Mouse (Mus musculus) heart, adult 8-10 months (tissue): Measurements from ENCODE around the gene Dscam. TPM values are rescaled to one million over a fixed set of nuclear protein-coding genes. Genes with fewer than 3 reads are reported as not detected.

Experiments used
- DNase-seq: peaks from one replicate; pipeline ENCODE4 v3.0.0; 2022; ENCODE audit warnings: low spot score
- total RNA-seq, 4 experiments: library from RNA; stranded (reverse); gene quantifications; 2 replicates each; pipeline ENCODE4 v1.2.4; 2022

The Dscam gene
- total RNA-seq, 4 experiments from 2014 or later, result not detected

DNA sequence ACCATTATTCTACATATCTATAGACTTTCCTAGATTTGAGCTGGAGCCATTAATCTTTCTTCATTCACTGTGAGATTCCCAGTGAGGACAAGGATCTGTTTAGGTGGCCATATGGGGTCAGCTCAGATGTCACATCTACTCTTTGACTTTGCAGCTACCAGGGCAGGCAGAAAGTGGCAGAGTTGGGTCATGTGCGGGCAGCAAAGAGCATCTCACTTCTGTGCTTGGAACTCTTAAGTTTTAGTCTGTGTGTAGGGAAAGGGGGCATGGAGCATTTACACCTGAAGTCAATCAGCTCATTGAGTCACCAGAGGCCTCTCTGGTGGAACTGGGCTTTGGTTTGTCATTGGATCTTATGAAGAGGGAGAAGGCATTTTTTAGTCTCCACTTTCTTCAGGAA, 612.2 kb downstream of the Dscam start:
- no peak for DNase-seq

DNA sequence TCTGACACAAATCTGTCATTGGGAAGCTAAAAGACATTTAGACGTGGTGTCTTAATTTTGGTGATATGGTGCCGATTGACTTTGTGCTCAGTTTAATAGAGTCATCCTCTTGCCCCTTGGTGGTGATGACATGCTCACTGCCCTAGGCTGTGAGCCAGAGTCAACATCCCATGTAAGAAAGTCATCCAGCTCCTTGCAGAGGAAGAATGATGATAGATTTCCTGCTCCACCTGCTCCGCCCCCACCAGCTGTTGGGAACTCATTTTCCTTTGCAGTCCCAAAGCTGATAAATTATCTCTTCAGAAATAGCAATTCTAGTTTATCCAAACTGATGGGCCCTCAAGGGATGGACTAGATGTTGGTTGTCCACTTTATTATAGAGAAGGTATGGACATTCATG, 613.9 kb downstream of the Dscam start:
- no peak for DNase-seq

DNA sequence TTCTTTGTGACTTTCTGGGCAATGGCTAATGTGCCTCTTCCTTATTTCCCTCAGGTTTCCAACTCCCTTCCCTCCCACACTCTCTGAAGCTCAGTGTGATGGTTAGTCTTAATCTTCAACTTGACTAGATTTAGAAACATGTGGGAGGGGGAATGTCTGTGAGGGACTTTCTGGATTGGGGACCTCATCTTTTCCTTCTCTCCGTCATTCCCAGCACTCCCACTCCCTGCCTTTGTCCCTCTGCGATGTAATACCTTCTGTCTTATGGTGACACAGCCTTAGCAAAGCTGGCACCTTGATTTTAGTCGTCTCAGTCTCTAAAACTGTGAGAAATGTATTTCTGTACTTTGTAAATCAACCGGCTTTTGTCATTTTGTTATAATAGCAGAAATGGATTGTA, 615.1 kb downstream of the Dscam start:
- no peak for DNase-seq

DNA sequence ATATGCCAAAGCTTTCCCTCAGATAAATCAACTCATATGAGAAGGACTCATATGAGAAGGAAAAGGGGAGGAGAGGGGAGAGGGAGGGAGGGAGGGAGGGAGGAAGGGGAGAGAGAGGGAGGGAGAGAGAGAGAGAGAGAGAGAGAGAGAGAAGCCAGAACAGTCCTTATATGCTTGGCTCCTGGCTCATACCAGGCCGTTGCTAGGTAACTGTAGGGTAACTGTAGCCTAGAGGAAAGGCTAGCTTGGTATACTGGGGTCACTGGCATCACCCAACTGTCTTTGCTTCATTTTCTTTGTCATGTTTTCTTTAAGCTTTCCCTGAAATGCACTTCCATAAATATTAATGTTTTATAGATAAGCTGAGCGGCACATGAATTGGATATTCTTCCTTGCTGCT, 617.9 kb downstream of the Dscam start:
- DNase-seq, result no peak

DNA sequence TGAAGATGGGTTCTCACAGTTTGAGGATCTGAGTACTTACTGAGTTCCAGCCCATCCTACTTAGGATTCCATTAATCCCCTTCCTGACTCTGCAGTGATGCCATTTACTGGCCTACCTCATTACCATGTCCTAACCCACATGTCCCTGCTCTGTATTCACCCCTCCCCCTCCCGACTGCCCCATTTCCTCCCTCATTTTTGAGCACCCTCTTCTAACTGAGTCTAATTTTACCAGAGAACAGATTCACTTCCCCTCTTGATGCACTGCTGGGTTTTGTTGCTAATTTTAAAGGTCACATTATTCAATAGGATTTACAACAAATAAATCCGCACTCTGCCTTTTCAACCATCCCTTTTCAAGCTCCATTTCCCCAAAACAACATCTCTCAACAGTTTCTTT, 629.5 kb downstream of the Dscam start:
- DNase-seq, result no peak

Other genes with a start within 250 kb of the Dscam start
- gene Bace2, start 186.0 kb upstream of the Dscam start, total RNA-seq, result 10 to 100 TPM in 3 of 4 experiments, 1 to 10 TPM in 1; 8.1 to 17.8 (median 13.8) TPM